Mouse (Mus musculus) myocyte (in vitro differentiated cells): ENCODE data around the gene Ly6g6e. TPM values are rescaled to one million over a fixed set of nuclear protein-coding genes. Genes with fewer than 3 reads are reported as not detected.

Source experiments
- H3K27me3 ChIP-seq: one replicate; pipeline ENCODE4 v1.6.1; 2011; ENCODE audit not compliant: control insufficient read depth, insufficient read depth, insufficient read length
- H3K36me3 ChIP-seq: one replicate; pipeline ENCODE4 v1.6.1; 2011; ENCODE audit not compliant: control insufficient read depth, insufficient read depth
- H3K4me2 ChIP-seq: one replicate; pipeline ENCODE4 v1.6.1; 2011; ENCODE audit warnings: low read depth, control low read depth
- H3K4me3 ChIP-seq: one replicate; pipeline ENCODE4 v1.5.1; 2011; ENCODE audit warnings: mild to moderate bottlenecking, control low read depth, moderate library complexity
- H3K79me2 ChIP-seq: one replicate; pipeline ENCODE4 v1.6.1; 2011; ENCODE audit not compliant: control insufficient read depth, insufficient read depth
- H3ac ChIP-seq: one replicate; pipeline ENCODE4 v1.6.1; 2011; ENCODE audit not compliant: control insufficient read depth, insufficient read length
- CEBPB ChIP-seq: IDR thresholded peaks from 2 replicates; pipeline ENCODE4 v1.6.1; 2011; ENCODE audit warnings: mild to moderate bottlenecking, moderate library complexity; ENCODE audit not compliant: poor library complexity, insufficient read depth, severe bottlenecking
- E2F4 ChIP-seq: IDR thresholded peaks from one replicate; pipeline ENCODE4 v1.6.1; 2011; ENCODE audit warnings: mild to moderate bottlenecking, control low read depth, moderate library complexity; ENCODE audit not compliant: insufficient read depth
- MAX ChIP-seq: IDR thresholded peaks from one replicate; pipeline ENCODE4 v1.6.1; 2011; ENCODE audit warnings: low read depth, mild to moderate bottlenecking, control low read depth
- MYOD1 ChIP-seq, 3 experiments: IDR thresholded peaks; one replicate each; pipeline ENCODE4 v1.6.1; 2011; ENCODE audit warnings: control low read depth in 2 of 3, low read depth in 2 of 3, mild to moderate bottlenecking in 2 of 3, moderate library complexity in 1 of 3; ENCODE audit not compliant: insufficient read length in 2 of 3, control insufficient read depth in 1 of 3
- MYOG ChIP-seq, 3 experiments: IDR thresholded peaks; one replicate each; pipeline ENCODE4 v1.6.1; 2011; ENCODE audit warnings: control low read depth in 2 of 3, low read depth in 2 of 3, mild to moderate bottlenecking in 2 of 3; ENCODE audit not compliant: insufficient read length in 2 of 3, control insufficient read depth in 1 of 3, insufficient read depth in 1 of 3
- POLR2A ChIP-seq: IDR thresholded peaks from one replicate; pipeline ENCODE4 v1.6.1; 2011; ENCODE audit warnings: low read depth, mild to moderate bottlenecking, control low read depth, moderate library complexity; ENCODE audit not compliant: insufficient read length
- POLR2AphosphoS2 ChIP-seq: IDR thresholded peaks from one replicate; pipeline ENCODE4 v1.6.1; 2011; ENCODE audit warnings: low read depth, control low read depth; ENCODE audit not compliant: insufficient read length
- REST ChIP-seq: IDR thresholded peaks from one replicate; pipeline ENCODE4 v1.6.1; 2011; ENCODE audit warnings: mild to moderate bottlenecking, control low read depth, moderate library complexity; ENCODE audit not compliant: insufficient read depth, insufficient read length
- SRF ChIP-seq: IDR thresholded peaks from one replicate; pipeline ENCODE4 v1.6.1; 2011; ENCODE audit warnings: low read depth; ENCODE audit not compliant: control insufficient read depth, insufficient read length
- TCF12 ChIP-seq: IDR thresholded peaks from one replicate; pipeline ENCODE4 v1.6.1; 2011; ENCODE audit warnings: mild to moderate bottlenecking, control low read depth; ENCODE audit not compliant: poor library complexity, insufficient read depth, severe bottlenecking
- TCF3 ChIP-seq: IDR thresholded peaks from one replicate; pipeline ENCODE4 v1.6.1; 2011; ENCODE audit warnings: low read depth, control low read depth; ENCODE audit not compliant: insufficient read length
- USF1 ChIP-seq: IDR thresholded peaks from one replicate; pipeline ENCODE4 v1.6.1; 2011; ENCODE audit warnings: low read depth, mild to moderate bottlenecking, control low read depth, moderate library complexity
- polyA plus RNA-seq: library from polyadenylated mRNA; unstranded; fragments of >200 nt; fragmentation: generic; extraction: Trizol; gene quantifications from one replicate; pipeline ENCODE4 v1.2.1, GENCODE M21; 2012; ENCODE audit warnings: missing spikeins

The Ly6g6e gene
- polyA plus RNA-seq, 1 experiment: not detected

DNA sequence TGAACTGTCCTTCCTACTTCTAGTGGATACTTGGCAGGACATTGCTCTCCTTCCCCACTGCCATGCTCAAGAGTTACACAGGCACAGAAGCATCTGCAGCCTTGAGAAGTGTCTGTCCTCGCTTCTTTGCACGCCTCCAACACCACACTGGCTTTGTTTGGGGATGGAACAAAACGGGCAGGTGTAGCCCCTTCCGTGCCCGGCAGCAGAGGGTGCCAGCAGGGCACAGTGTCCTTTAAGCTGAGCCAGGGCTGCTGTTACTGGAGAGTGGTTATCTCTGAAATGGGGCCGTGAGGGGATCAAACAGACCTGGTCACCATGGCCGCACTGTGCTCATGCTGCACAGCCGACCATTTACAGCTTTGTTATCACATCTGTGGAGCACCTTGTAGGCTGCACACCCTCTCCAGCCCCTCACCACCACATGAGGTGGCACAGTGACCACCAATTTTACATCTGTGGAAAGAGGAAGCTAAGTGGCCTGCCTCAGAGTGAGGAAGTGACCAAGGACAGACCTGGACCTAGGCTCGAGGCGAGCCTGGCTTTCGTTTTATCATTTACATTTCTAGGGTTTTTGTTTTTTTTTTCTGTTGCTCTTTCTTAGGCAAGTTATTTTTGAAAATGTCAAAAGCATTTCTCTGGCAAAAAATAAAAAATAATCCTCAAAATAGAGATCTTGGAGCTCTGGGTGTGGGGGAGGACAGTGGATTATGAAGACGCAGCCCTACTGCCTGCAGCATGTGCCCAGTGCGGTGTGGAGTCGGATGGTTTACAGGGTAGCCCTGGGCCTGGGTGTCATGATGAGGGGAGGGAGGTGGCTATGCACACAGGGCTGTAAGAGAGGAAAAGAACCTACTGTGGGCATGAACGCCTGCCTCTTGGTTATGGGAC, 18.0 kb downstream of the Ly6g6e start:
- Histone ChIP-seq H3K79me2 (peaks cover 10% of the 10 kb centered on the region), H3ac (no peak overlapping the region), H3K36me3 (no peaks in the 10 kb centered on the region), H3K27me3 (no peaks in the 10 kb centered on the region), H3K4me3 (no peak overlapping the region), H3K4me2 (no peak overlapping the region)
- TF ChIP-seq E2F4 (no peak), TCF12 (no peak), MAX (no peak), MYOD1 (IDR thresholded peaks at IDR 0.05; ENCODE audit: control insufficient read depth in 1 of 3, insufficient read length in 2 of 3, low read depth in 2 of 3) (no peak)

DNA sequence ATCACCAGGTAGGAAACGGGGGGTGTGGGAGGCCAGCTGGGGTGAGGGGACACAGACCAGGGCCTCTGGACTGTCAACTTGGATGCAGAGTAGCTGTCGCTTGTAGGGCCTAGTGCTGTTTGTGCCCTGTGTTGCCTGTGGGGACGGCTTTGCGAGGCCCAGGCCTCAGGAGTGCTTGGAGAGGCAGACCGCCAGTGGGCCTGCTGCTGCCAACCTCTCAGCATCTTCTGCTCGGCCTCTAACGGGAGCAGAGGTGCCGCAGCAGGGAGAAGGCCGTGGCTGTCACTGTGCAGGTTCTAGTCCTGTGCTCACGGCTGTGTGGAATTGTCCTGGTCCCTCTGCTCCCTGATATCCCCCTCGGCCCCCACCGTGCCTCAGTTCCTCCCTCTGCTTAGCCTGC, 19.9 kb downstream of the Ly6g6e start:
- Histone ChIP-seq H3K4me2 (no peak overlapping the region), H3K79me2 (no peaks in the 10 kb centered on the region), H3K27me3 (no peaks in the 10 kb centered on the region), H3K36me3 (peaks cover 4% of the 10 kb centered on the region), H3ac (no peak overlapping the region), H3K4me3 (no peak overlapping the region)
- TF ChIP-seq POLR2A (no peak), CEBPB (no peak), TCF3 (no peak), SRF (no peak), POLR2AphosphoS2 (no peak), USF1 (no peak), MAX (no peak), MYOG (IDR thresholded peaks at IDR 0.05; ENCODE audit: control insufficient read depth in 1 of 3, insufficient read depth in 1 of 3, insufficient read length in 2 of 3, low read depth in 2 of 3) (no peak), MYOD1 (IDR thresholded peaks at IDR 0.05; ENCODE audit: control insufficient read depth in 1 of 3, insufficient read length in 2 of 3, low read depth in 2 of 3) (no peak), E2F4 (no peak), TCF12 (no peak), REST (no peak)

DNA sequence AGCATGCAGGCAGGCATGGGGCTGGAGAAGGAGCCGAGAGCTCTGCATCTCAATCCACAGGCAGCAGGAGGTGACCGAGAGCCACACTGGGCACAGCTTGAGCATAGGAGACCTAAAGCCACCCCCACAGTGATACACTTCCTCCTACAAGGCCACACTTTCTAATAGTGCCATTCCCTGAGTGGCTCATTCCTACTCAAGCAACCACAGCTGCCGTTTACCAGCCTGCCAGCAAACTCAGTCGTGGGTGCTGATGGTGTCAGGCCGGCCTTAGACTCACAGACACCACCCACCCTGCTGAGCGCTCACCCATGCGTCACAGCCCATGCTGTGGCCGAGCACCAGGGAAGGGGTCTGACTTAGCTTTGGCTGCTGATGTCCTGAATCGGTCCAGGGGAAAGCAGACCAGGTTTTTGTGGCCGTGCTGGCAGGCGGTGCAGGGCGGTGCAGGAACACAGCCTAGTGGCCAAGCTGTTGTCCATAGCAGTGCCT, 20.5 kb downstream of the Ly6g6e start:
- no peaks in the 10 kb centered on the region for H3K79me2 ChIP-seq
- H3ac ChIP-seq: no peak overlapping the region
- no peak overlapping the region for H3K4me3 ChIP-seq
- H3K4me2 ChIP-seq: no peak overlapping the region
- TF ChIP-seq E2F4 (no peak), MYOG (IDR thresholded peaks at IDR 0.05; ENCODE audit: control insufficient read depth in 1 of 3, insufficient read depth in 1 of 3, insufficient read length in 2 of 3, low read depth in 2 of 3) (no peak), TCF12 (no peak), REST (no peak), SRF (no peak), TCF3 (no peak), USF1 (no peak), MYOD1 (IDR thresholded peaks at IDR 0.05; ENCODE audit: control insufficient read depth in 1 of 3, insufficient read length in 2 of 3, low read depth in 2 of 3) (no peak), POLR2AphosphoS2 (no peak), CEBPB (no peak), POLR2A (no peak), MAX (no peak)
- H3K27me3 ChIP-seq: no peaks in the 10 kb centered on the region
- H3K36me3 ChIP-seq: peaks cover 4% of the 10 kb centered on the region

DNA sequence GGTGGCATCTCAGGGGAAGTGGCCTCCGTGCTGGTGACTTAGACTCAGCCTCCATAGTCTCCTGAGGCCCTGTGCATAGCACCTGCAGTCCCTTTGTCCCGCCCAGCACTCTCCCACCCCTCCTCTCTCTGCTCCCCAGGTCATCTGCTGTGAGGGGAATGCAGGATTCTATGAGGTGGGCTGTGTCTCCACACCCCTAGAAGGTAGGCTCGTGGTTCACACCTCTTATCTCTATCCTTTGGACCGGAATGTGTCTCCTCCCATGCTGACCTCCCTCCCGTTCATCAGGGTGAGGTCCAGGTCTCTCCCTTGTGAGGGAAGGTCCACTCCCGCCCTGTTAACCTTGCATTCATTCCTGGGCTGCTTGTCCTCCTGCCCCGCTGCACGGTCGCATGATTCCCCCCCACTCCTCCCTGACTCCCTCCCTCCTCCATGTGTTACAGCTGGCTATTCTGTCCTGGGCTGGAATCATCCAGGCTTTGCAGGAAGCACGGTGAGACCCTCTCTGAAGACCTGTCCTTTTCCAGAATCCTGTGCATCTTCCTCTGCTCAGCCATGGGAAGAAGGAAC, 23.6 kb downstream of the Ly6g6e start:
- TF ChIP-seq MYOG (IDR thresholded peaks at IDR 0.05; ENCODE audit: control insufficient read depth in 1 of 3, insufficient read depth in 1 of 3, insufficient read length in 2 of 3, low read depth in 2 of 3): no peak
- no peak for TF ChIP-seq POLR2A
- TF ChIP-seq TCF3: no peak
- TF ChIP-seq MAX: no peak
- TF ChIP-seq USF1: no peak
- TF ChIP-seq MYOD1 (IDR thresholded peaks at IDR 0.05; ENCODE audit: control insufficient read depth in 1 of 3, insufficient read length in 2 of 3, low read depth in 2 of 3): no peak
- TF ChIP-seq E2F4: no peak
- no peak for TF ChIP-seq POLR2AphosphoS2
- no peak for TF ChIP-seq TCF12
- no peak for TF ChIP-seq CEBPB
- no peak for TF ChIP-seq SRF
- no peak for TF ChIP-seq REST
- Histone ChIP-seq H3K27me3 (no peaks in the 10 kb centered on the region), H3K36me3 (peaks cover 4% of the 10 kb centered on the region), H3ac (no peak overlapping the region), H3K4me2 (no peak overlapping the region), H3K4me3 (no peak overlapping the region), H3K79me2 (no peaks in the 10 kb centered on the region)

DNA sequence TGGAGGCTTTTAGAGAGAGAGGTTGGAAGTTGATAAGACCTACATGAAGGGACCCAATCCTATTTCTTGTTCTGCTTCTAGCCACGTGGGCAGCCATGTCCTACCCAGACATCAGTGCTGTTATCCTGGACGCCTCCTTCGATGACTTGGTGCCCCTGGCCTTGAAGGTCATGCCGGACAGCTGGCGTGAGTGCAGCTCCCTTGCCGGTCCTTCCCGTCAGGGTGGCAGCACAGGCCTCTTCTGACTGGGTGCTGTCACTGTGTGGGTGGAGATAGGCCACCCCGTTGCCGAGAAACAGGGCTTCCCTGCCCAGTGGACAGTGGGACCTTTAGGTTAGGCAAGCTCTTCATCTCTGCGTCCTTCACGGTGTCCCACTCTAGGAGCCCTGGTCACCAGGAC, 24.5 kb downstream of the Ly6g6e start:
- no peak for TF ChIP-seq USF1
- TF ChIP-seq TCF12: no peak
- no peak for TF ChIP-seq POLR2A
- TF ChIP-seq E2F4: no peak
- no peak for TF ChIP-seq MAX
- TF ChIP-seq CEBPB: no peak
- TF ChIP-seq TCF3: no peak
- no peak for TF ChIP-seq POLR2AphosphoS2
- TF ChIP-seq MYOD1 (IDR thresholded peaks at IDR 0.05; ENCODE audit: control insufficient read depth in 1 of 3, insufficient read length in 2 of 3, low read depth in 2 of 3): no peak
- TF ChIP-seq MYOG (IDR thresholded peaks at IDR 0.05; ENCODE audit: control insufficient read depth in 1 of 3, insufficient read depth in 1 of 3, insufficient read length in 2 of 3, low read depth in 2 of 3): no peak
- TF ChIP-seq REST: no peak
- TF ChIP-seq SRF: no peak
- no peak overlapping the region for H3K4me3 ChIP-seq
- no peak overlapping the region for H3K4me2 ChIP-seq
- no peaks in the 10 kb centered on the region for H3K79me2 ChIP-seq
- no peaks in the 10 kb centered on the region for H3K27me3 ChIP-seq
- no peak overlapping the region for H3ac ChIP-seq
- H3K36me3 ChIP-seq: peaks cover 4% of the 10 kb centered on the region
